Mouse (Mus musculus) forebrain, embryonic 11.5 days (tissue): Measurements from ENCODE around the gene Gm11146. TPM values are rescaled to one million over a fixed set of nuclear protein-coding genes. Genes with fewer than 3 reads are reported as not detected.

ENCODE experiments used
- ATAC-seq: fragments of 200-750 bp; cut with Nextera tagmentation; replicated peaks from 2 replicates; pipeline ENCODE4 v1.8.0; 2017; ENCODE audit warnings: moderate TSS enrichment; ENCODE audit not compliant: low FRiP score
- DNase-seq: peaks from one replicate; pipeline ENCODE4 v3.0.0-alpha.2; 2017; ENCODE audit warnings: low spot score
- H3K27ac ChIP-seq: fragments of 300-500 bp; sonication (generic); 2 replicates; pipeline ENCODE4 v1.5.1; 2014; ENCODE audit warnings: low read depth, low read length
- H3K27me3 ChIP-seq: fragments of 300-500 bp; sonication (generic); 2 replicates; pipeline ENCODE4 v1.6.1; 2014; ENCODE audit warnings: mild to moderate bottlenecking, low read length, mixed read lengths; ENCODE audit not compliant: control insufficient read depth, insufficient read depth
- H3K36me3 ChIP-seq: fragments of 300-500 bp; sonication (generic); 2 replicates; pipeline ENCODE4 v1.6.1; 2014; ENCODE audit warnings: mild to moderate bottlenecking, low read length, moderate library complexity, mixed read lengths; ENCODE audit not compliant: control insufficient read depth, insufficient read depth
- H3K4me1 ChIP-seq: fragments of 300-500 bp; sonication (generic); replicated peaks from 2 replicates; pipeline ENCODE4 v1.6.1; 2014; ENCODE audit warnings: low read length, mixed read lengths; ENCODE audit not compliant: control insufficient read depth, insufficient read depth
- H3K4me2 ChIP-seq: fragments of 300-500 bp; sonication (generic); 2 replicates; pipeline ENCODE4 v1.6.1; 2014; ENCODE audit warnings: low read depth, mild to moderate bottlenecking, low read length, moderate library complexity, mixed read lengths; ENCODE audit not compliant: severe bottlenecking
- H3K4me3 ChIP-seq: fragments of 300-500 bp; sonication (generic); 2 replicates; pipeline ENCODE4 v1.5.1; 2014; ENCODE audit warnings: low read depth, low read length
- H3K9ac ChIP-seq: fragments of 300-500 bp; sonication (generic); 2 replicates; pipeline ENCODE4 v1.6.1; 2014; ENCODE audit warnings: low read length
- H3K9me3 ChIP-seq: fragments of 300-500 bp; sonication (generic); 2 replicates; pipeline ENCODE4 v1.6.1; 2016; ENCODE audit warnings: low read length, mixed read lengths; ENCODE audit not compliant: control insufficient read depth
- WGBS: fragments of 180-500 bp; shearing (Covaris S2); extraction: QIAGEN DNeasy Blood & Tissue Kit; methylation state at CpG from one replicate; pipeline ENCODE4 v1.1.7; 2014; 5-methylcytosine and 5-hydroxymethylcytosine counted together
- polyA plus RNA-seq: library from polyadenylated mRNA; unstranded; fragments of >200 nt; fragmentation: Nextera tagmentation; extraction: Ambion mirVana; gene quantifications from 2 replicates; pipeline ENCODE4 v1.2.1, GENCODE M21; 2014

The Gm11146 gene
- polyA plus RNA-seq = not detected in 2 replicates

DNA sequence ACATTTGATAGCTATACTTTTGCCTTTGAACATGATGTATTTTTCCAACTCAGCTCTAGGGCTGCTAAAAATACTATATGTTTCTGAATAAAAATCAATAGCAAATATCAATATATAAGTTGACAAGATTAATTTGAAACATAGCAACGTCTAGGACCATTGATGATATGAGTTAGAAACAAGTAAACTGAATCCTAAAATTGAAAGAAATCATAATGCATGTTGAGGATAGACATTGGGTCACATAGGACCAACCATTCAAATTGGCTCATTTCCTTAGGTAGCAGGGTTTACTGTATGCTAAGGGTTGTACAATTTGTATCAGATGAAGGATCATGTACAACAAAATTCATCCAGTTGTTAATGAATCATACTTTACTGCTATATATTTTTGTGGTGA is at the start of gene Gm11146:
Gene Gm11146 (minus strand): TSS at position 101 of the 400 bp plus-strand sequence.
- Histone ChIP-seq H3K4me2 (no peak within 1 kb of the TSS), H3K36me3 (no peaks in the 10 kb centered on the region), H3K27me3 (no peaks in the 10 kb centered on the region), H3K27ac (no peak within 1 kb of the TSS), H3K9ac (no peak within 1 kb of the TSS), H3K4me1 (no peaks in the 10 kb centered on the region), H3K9me3 (no peaks in the 10 kb centered on the region), H3K4me3 (no peak within 1 kb of the TSS)
- WGBS = 83% methylated on average over 1 of the region's 1 CpGs
- DNase-seq = no peak
- no peak for ATAC-seq

DNA sequence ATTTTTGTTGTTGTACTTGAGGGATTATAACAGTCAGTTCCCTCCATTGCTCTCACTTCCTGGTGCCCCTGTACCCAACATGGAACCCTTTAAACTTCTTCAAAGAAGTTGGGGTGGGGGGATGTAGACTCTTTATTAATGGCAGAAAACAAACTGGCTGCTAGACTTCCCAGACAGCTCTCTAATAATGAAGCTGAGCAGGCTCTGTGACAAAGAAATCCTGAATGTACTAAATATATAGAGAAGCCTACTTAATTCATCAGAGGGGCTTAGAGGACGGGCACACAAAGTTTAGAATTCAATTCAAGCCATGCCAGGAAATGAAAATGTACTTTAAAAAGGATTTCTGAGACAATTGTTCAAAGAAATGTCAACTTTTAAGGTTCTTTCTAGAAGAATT is 48.7 kb upstream of the Gm11146 start:
- no peak for DNase-seq
- Histone ChIP-seq H3K27ac (no peak overlapping the region), H3K4me3 (no peak overlapping the region), H3K4me1 (no peaks in the 10 kb centered on the region), H3K27me3 (no peaks in the 10 kb centered on the region), H3K4me2 (no peak overlapping the region), H3K9me3 (no peaks in the 10 kb centered on the region), H3K9ac (no peak overlapping the region), H3K36me3 (no peaks in the 10 kb centered on the region)
- 0 out of 2 replicates have a peak, but pooled peaks have one; percentile 22 for ATAC-seq
- 29% methylated on average over 1 of the region's 1 CpGs for WGBS

DNA sequence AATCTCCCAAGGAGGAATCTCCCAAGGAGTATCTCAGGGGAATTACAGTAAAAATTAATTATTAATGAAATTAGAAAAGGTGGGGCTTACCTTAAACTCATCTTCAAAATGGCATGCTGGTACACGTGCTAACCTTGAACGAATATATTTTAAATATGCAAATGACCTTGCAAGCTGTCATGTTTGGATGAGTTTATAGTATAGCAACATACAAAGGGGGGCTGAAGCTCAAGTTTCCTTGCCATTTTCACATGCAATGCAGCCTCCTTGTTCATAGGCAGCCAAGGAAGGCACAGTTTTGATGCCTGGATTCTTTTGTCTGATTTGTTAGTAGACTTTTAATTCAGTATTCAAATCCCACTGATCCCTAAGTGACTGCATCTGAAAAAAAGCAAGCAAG is 47.1 kb upstream of the Gm11146 start:
- Histone ChIP-seq H3K9me3 (no peaks in the 10 kb centered on the region), H3K4me1 (no peaks in the 10 kb centered on the region), H3K27me3 (no peaks in the 10 kb centered on the region), H3K27ac (no peak overlapping the region), H3K4me2 (no peak overlapping the region), H3K9ac (no peak overlapping the region), H3K36me3 (no peaks in the 10 kb centered on the region), H3K4me3 (no peak overlapping the region)
- no peak for DNase-seq
- ATAC-seq = no peak
- 76% methylated on average over 2 of the region's 2 CpGs for WGBS

GRCm38 (mm10) chr16:77648181-77648580 is 46.3 kb upstream of the Gm11146 start:
- WGBS = 47% methylated on average over 2 of the region's 2 CpGs
- Histone ChIP-seq H3K27ac (peak overlapping the region; percentile 18; the same call in 1 of the 2 replicates), H3K4me1 (peaks cover 4% of the 10 kb centered on the region; the same call in 1 of the 2 replicates), H3K4me2 (no peak overlapping the region), H3K36me3 (no peaks in the 10 kb centered on the region), H3K4me3 (no peak overlapping the region), H3K9me3 (no peaks in the 10 kb centered on the region), H3K9ac (no peak overlapping the region), H3K27me3 (no peaks in the 10 kb centered on the region)
- DNase-seq = no peak
- no peak for ATAC-seq

DNA sequence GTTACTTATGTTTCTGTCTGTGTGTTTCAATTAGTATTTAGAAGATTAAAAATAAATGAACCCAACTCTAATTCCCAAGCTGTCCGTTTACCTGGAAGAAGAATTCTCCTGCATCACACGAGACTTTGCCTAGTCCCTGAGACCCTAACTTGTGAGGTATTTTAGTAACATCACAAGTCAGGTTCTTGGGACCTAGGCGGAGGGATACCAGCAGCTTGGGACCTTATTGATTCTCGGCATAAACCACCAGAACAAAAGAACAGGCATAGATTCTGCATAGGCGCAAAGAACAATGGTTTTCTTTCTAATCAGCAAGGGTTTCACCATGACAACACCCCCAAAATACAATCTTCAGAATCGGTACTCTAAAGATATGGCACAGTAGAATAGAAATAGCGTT is 44.3 kb upstream of the Gm11146 start:
- no peak overlapping the region for H3K9ac ChIP-seq
- no peaks in the 10 kb centered on the region for H3K9me3 ChIP-seq
- 66% methylated on average over 7 of the region's 7 CpGs for WGBS
- no peaks in the 10 kb centered on the region for H3K27me3 ChIP-seq
- no peak overlapping the region; the same call in 1 of the 2 replicates for H3K27ac ChIP-seq
- no peak for ATAC-seq
- DNase-seq = no peak
- H3K4me2 ChIP-seq = no peak overlapping the region
- peaks cover 4% of the 10 kb centered on the region; the same call in 1 of the 2 replicates for H3K4me1 ChIP-seq
- no peaks in the 10 kb centered on the region for H3K36me3 ChIP-seq
- no peak overlapping the region for H3K4me3 ChIP-seq

DNA sequence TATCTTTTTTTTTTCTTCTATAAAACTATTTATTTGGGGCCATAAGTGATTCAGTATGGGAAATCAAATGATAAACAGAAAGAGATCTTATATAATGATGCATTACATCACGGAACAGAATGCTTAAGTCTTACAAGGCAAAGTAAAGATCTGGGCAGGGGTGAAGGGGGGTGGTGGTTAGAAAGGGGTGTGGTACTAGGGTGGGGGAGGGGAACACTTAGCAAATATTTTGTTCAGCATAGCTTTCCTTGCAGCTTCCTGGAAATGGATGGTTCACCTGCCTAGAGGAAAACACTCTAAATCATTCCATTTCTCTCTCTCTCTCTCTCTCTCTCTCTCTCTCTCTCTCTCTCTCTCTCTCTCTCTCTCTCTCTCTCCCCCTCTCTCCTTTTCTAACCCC is 43.1 kb upstream of the Gm11146 start:
- no peak for DNase-seq
- H3K4me1 ChIP-seq = peaks cover 4% of the 10 kb centered on the region; the same call in 1 of the 2 replicates
- H3K9me3 ChIP-seq = no peaks in the 10 kb centered on the region
- no peak overlapping the region for H3K27ac ChIP-seq
- 38% methylated on average over 1 of the region's 1 CpGs for WGBS
- H3K4me3 ChIP-seq = no peak overlapping the region
- no peaks in the 10 kb centered on the region for H3K36me3 ChIP-seq
- no peak overlapping the region for H3K4me2 ChIP-seq
- no peak for ATAC-seq
- no peak overlapping the region for H3K9ac ChIP-seq
- no peaks in the 10 kb centered on the region for H3K27me3 ChIP-seq

DNA sequence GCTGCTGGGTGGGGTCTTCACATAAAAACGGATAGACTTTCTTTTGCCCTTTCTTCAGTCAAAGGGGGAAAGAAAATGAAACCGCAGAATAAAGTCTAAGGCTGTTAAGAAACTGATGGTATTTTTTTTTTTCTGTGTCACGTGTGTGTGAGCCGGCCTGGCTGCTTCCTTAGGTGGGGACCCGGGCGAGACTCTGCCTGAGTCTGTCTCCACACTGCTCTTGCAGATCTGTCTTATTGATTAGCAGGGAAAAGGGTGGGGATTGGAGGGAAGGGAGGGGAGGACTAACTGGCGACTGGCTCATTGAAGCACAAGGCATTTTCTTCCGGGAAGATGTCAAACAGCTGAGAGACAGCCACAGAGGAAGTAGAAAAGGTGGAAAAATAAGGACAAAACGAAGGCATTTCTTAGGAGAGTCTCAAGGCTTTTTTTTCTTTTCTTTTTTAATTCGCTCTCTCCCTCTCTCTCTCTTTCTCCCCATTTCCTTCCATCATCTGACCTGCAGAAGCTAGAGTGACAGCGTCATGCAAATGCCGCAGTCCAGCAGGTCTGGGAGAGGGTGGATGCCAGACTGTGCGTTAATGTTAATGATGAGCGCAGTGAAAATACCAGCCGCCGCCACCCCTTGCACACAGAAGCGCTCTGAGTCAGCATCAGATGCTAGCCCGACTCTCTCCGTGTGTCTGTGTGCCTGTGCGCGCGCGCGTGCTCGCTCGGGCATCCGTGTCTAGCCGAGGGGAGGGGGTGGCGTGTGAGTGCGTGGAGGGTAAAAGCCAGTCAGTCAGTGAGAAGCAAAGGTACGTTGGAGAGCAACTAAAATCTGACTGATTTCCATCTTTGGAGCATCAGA is 42.2 kb upstream of the Gm11146 start:
- Histone ChIP-seq H3K4me1 (peaks cover 4% of the 10 kb centered on the region; the same call in 1 of the 2 replicates), H3K4me3 (peak overlapping the region; percentile 32), H3K27me3 (no peaks in the 10 kb centered on the region), H3K36me3 (no peaks in the 10 kb centered on the region), H3K4me2 (peak overlapping the region; percentile 69), H3K9me3 (no peaks in the 10 kb centered on the region), H3K9ac (peak overlapping the region; percentile 57), H3K27ac (peak overlapping the region; percentile 71)
- ATAC-seq (peak; percentile 91), DNase-seq (peak; percentile 80)
- 4% methylated on average over 31 of the region's 31 CpGs for WGBS

GRCm38 (mm10) chr16:77643036-77643870 is 41.4 kb upstream of the Gm11146 start:
- Histone ChIP-seq H3K27ac (no peak overlapping the region), H3K4me2 (peak overlapping the region; percentile 69), H3K9me3 (no peaks in the 10 kb centered on the region), H3K9ac (no peak overlapping the region; the same call in 1 of the 2 replicates), H3K27me3 (no peaks in the 10 kb centered on the region), H3K4me1 (peaks cover 4% of the 10 kb centered on the region; the same call in 1 of the 2 replicates), H3K4me3 (no peak overlapping the region), H3K36me3 (no peaks in the 10 kb centered on the region)
- ATAC-seq = peak; percentile 4; the same call in 1 of the 2 replicates
- DNase-seq = no peak
- WGBS = 85% methylated on average over 14 of the region's 14 CpGs
